13 mouse cellular contexts compared by ENCODE assay signal in genomic region chr6:22354031-22354430, GRCm38 (mm10). TPM values are rescaled to one million over a fixed set of nuclear protein-coding genes. Genes with fewer than 3 reads are reported as not detected.
DNase-seq lines count a peak whose midpoint lies in the region; ATAC-seq lines count a peak whose summit lies in the region.
"Had no signal": no experiment of that assay in that cellular context is flagged by ENCODE, and none has a peak within 500 bp of the region (broad histone marks: within the 10 kb centered on the region; RNA-seq: fewer than 3 reads in every experiment).

No protein-coding gene starts in this region.

- H3K27ac ChIP-seq in forebrain, embryonic 16.5 days (ENCODE audit: low read length), result no peak overlapping the region
- H3K27ac ChIP-seq in forebrain, embryonic 15.5 days (replicated peaks), result no peak overlapping the region
- H3K27ac ChIP-seq in kidney, embryonic 15.5 days, result no peak overlapping the region
- no peak overlapping the region for H3K27ac ChIP-seq in neural tube, embryonic 13.5 days (replicated peaks)
- H3K27ac ChIP-seq: forebrain, embryonic 12.5 days; midbrain, embryonic 10.5 days had no signal

- DNase-seq in kidney, postnatal 4 days, result no peak
- no peak for DNase-seq in neural tube, embryonic 10.5 days (ENCODE audit: extremely low spot score, low spot score)
- no peak for DNase-seq in right cerebral cortex, adult 18-20 months
- no peak for DNase-seq in cerebellum, adult 11 months
- DNase-seq: adrenal gland, adult 8-10 months; cerebellum, adult 9-11 months; liver had no signal

- H3K4me2 ChIP-seq in forebrain, embryonic 16.5 days (ENCODE audit: low read length), result 0 out of 2 replicates have a peak overlapping the region, but pooled peaks have one; percentile 11
- H3K4me2 ChIP-seq in forebrain, embryonic 15.5 days (replicated peaks), result no peak overlapping the region
- peak overlapping the region; percentile 67 for H3K4me2 ChIP-seq in kidney, embryonic 15.5 days
- H3K4me2 ChIP-seq in neural tube, embryonic 13.5 days, result 0 out of 2 replicates have a peak overlapping the region, but pooled peaks have one; percentile 0

- 88% methylated on average over 1 of the region's 1 CpGs for WGBS in forebrain, embryonic 16.5 days
- 76% methylated on average over 1 of the region's 1 CpGs for WGBS in forebrain, embryonic 15.5 days
- 42% methylated on average over 1 of the region's 1 CpGs for WGBS in kidney, embryonic 15.5 days
- WGBS in neural tube, embryonic 13.5 days, result 69% methylated on average over 1 of the region's 1 CpGs

- H3K9me3 ChIP-seq in forebrain, embryonic 16.5 days (ENCODE audit: control insufficient read depth, low read length), result 0 out of 2 replicates have a peak, but pooled peaks cover 4% of the 10 kb centered on the region
- no peaks in the 10 kb centered on the region for H3K9me3 ChIP-seq in forebrain, embryonic 15.5 days
- H3K9me3 ChIP-seq in kidney, embryonic 15.5 days (replicated peaks), result no peaks in the 10 kb centered on the region; the same call in 1 of the 2 replicates
- H3K9me3 ChIP-seq in neural tube, embryonic 13.5 days, result no peaks in the 10 kb centered on the region
- H3K9me3 ChIP-seq: forebrain, embryonic 12.5 days had no signal

- ATAC-seq in forebrain, embryonic 16.5 days, result no peak
- no peak for ATAC-seq in forebrain, embryonic 15.5 days (replicated peaks)
- no peak for ATAC-seq in kidney, embryonic 15.5 days (replicated peaks; ENCODE audit: low FRiP score)
- ATAC-seq in neural tube, embryonic 13.5 days (ENCODE audit: low read depth), result no peak

- no peaks in the 10 kb centered on the region for H3K27me3 ChIP-seq in forebrain, embryonic 16.5 days (replicated peaks; ENCODE audit: control insufficient read depth, insufficient read depth, low read length)
- no peaks in the 10 kb centered on the region for H3K27me3 ChIP-seq in forebrain, embryonic 15.5 days
- no peaks in the 10 kb centered on the region for H3K27me3 ChIP-seq in kidney, embryonic 15.5 days
- no peaks in the 10 kb centered on the region for H3K27me3 ChIP-seq in neural tube, embryonic 13.5 days
- H3K27me3 ChIP-seq: forebrain, embryonic 12.5 days had no signal

- H3K9ac ChIP-seq in forebrain, embryonic 16.5 days (replicated peaks; ENCODE audit: low read depth, low read length), result no peak overlapping the region
- no peak overlapping the region for H3K9ac ChIP-seq in forebrain, embryonic 15.5 days (replicated peaks)
- no peak overlapping the region for H3K9ac ChIP-seq in kidney, embryonic 15.5 days
- peak overlapping the region; percentile 22; the same call in 1 of the 2 replicates for H3K9ac ChIP-seq in neural tube, embryonic 13.5 days
- H3K9ac ChIP-seq: forebrain, embryonic 12.5 days had no signal

- H3K4me1 ChIP-seq in forebrain, embryonic 16.5 days (replicated peaks; ENCODE audit: control insufficient read depth, insufficient read depth, low read length), result peaks cover 15% of the 10 kb centered on the region; the same call in 1 of the 2 replicates
- peaks cover 13% of the 10 kb centered on the region; the same call in 1 of the 2 replicates for H3K4me1 ChIP-seq in forebrain, embryonic 15.5 days
- peaks cover 43% of the 10 kb centered on the region for H3K4me1 ChIP-seq in kidney, embryonic 15.5 days
- peaks cover 17% of the 10 kb centered on the region for H3K4me1 ChIP-seq in neural tube, embryonic 13.5 days (replicated peaks)

- H3K4me3 ChIP-seq in forebrain, embryonic 16.5 days (replicated peaks; ENCODE audit: low read length), result no peak overlapping the region
- H3K4me3 ChIP-seq in forebrain, embryonic 15.5 days, result no peak overlapping the region
- H3K4me3 ChIP-seq in kidney, embryonic 15.5 days (replicated peaks), result peak overlapping the region; percentile 19; the same call in 1 of the 2 replicates
- H3K4me3 ChIP-seq in neural tube, embryonic 13.5 days, result no peak overlapping the region
- H3K4me3 ChIP-seq: forebrain, embryonic 12.5 days; midbrain, embryonic 10.5 days had no signal

- H3K36me3 ChIP-seq in forebrain, embryonic 16.5 days (ENCODE audit: control insufficient read depth, insufficient read depth), result no peaks in the 10 kb centered on the region
- no peaks in the 10 kb centered on the region for H3K36me3 ChIP-seq in forebrain, embryonic 15.5 days
- no peaks in the 10 kb centered on the region for H3K36me3 ChIP-seq in kidney, embryonic 15.5 days
- H3K36me3 ChIP-seq in neural tube, embryonic 13.5 days, result no peaks in the 10 kb centered on the region
- H3K36me3 ChIP-seq: forebrain, embryonic 12.5 days; midbrain, embryonic 10.5 days had no signal

RNA-seq across cellular contexts. Expression of gene Fam3c, which starts 2.0 kb away (rescaled TPM):
- polyA plus RNA-seq in forebrain, embryonic 16.5 days (2015; fragmentation: Nextera tagmentation; extraction: Ambion mirVana), result 69.0 and 71.9 TPM in 2 replicates
- polyA plus RNA-seq in forebrain, embryonic 15.5 days (2015; fragmentation: Nextera tagmentation; extraction: Ambion mirVana), result 53.5 and 56.2 TPM in 2 replicates
- 56.6 and 59.0 TPM in 2 replicates for polyA plus RNA-seq in kidney, embryonic 15.5 days (2015; fragmentation: Nextera tagmentation; extraction: Ambion mirVana)
- polyA plus RNA-seq in neural tube, embryonic 13.5 days (2015; fragmentation: Nextera tagmentation; extraction: Ambion mirVana), result 44.1 and 47.8 TPM in 2 replicates
